Mouse (Mus musculus): ENCODE measurements around the gene Alg3. TPM values are rescaled to one million over a fixed set of nuclear protein-coding genes. Genes with fewer than 3 reads are reported as not detected.

Gene Alg3
- total RNA-seq, 1 experiment: 28.9 TPM

- TF ChIP-seq MAFK (IDR thresholded peaks at IDR 0.05; ENCODE audit: insufficient read depth, low read depth, low read length) (no peak), HCFC1 (IDR thresholded peaks at IDR 0.05; ENCODE audit: borderline replicate concordance, insufficient read depth, low read length) (0 out of 2 replicates have a peak, but pooled peaks have one; percentile 16)
- Histone ChIP-seq H3K27ac (ENCODE audit: insufficient read depth, low read depth, low read length, poor library complexity, severe bottlenecking) (no peak overlapping the region), H3K9me3 (ENCODE audit: control insufficient read depth, insufficient read depth, low read depth, low read length) (no peaks in the 10 kb centered on the region), H3K9ac (ENCODE audit: insufficient read depth, low read depth, low read length, poor library complexity, severe bottlenecking) (peak overlapping the region; percentile 80), H3K4me1 (ENCODE audit: control insufficient read depth in 2 of 2, insufficient read depth in 2 of 2, low read length in 2 of 2, poor library complexity in 1 of 2) (peaks cover 0 to 4% of the 10 kb centered on the region in 2 experiments; a peak in 1 of 4 replicates), H3K4me3 (ENCODE audit: insufficient read depth in 1 of 2, low read depth in 1 of 2, low read length in 2 of 2, poor library complexity in 1 of 2, severe bottlenecking in 1 of 2) (peak overlapping the region; percentile 81 to 93), H3K36me3 (ENCODE audit: control insufficient read depth, insufficient read depth, low read length, poor library complexity, severe bottlenecking) (peaks cover 3% of the 10 kb centered on the region; the same call in 1 of the 2 replicates)
- no peak for DNase-seq (ENCODE audit: low read depth, low spot score)
- in situ Hi-C loops (cut with MboI; ENCODE audit: low sequenced_read_pairs in 2 of 2, unreplicated experiment in 2 of 2): no loop called here
These were observed 10.6 kb upstream of the Alg3 start for GRCm38 (mm10) chr16:20621991-20622685.

GRCm38 (mm10) chr16:20621191-20621990 is 9.9 kb upstream of the Alg3 start, which contains the start of gene Camk2n2:
TSS of gene Camk2n2 (minus strand) at chr16:20621287.
- in situ Hi-C loops (cut with MboI; ENCODE audit: low sequenced_read_pairs in 2 of 2, unreplicated experiment in 2 of 2): no loop called here
- peaks cover 0 to 4% of the 10 kb centered on the region in 2 experiments; a peak in 1 of 4 replicates for H3K4me1 ChIP-seq (ENCODE audit: control insufficient read depth in 2 of 2, insufficient read depth in 2 of 2, low read length in 2 of 2, poor library complexity in 1 of 2)
- peak within 1 kb of the TSS; percentile 81 to 93 for H3K4me3 ChIP-seq (ENCODE audit: insufficient read depth in 1 of 2, low read depth in 1 of 2, low read length in 2 of 2, poor library complexity in 1 of 2, severe bottlenecking in 1 of 2)
- TF ChIP-seq ZNF384 (IDR thresholded peaks at IDR 0.05; ENCODE audit: low read depth, low read length) (no peak), MAFK (IDR thresholded peaks at IDR 0.05; ENCODE audit: insufficient read depth, low read depth, low read length) (no peak), ZC3H11A (IDR thresholded peaks at IDR 0.05; ENCODE audit: borderline replicate concordance, low read depth, low read length) (no peak), HCFC1 (IDR thresholded peaks at IDR 0.05; ENCODE audit: borderline replicate concordance, insufficient read depth, low read length) (no peak)
- H3K9ac ChIP-seq (ENCODE audit: insufficient read depth, low read depth, low read length, poor library complexity, severe bottlenecking): peak within 1 kb of the TSS; percentile 80
- DNase-seq (ENCODE audit: low read depth, low spot score): no peak
- no peaks in the 10 kb centered on the region for H3K9me3 ChIP-seq (ENCODE audit: control insufficient read depth, insufficient read depth, low read depth, low read length)
- 0 out of 2 replicates have a peak within 1 kb of the TSS, but pooled peaks have one; percentile 39 for H3K27ac ChIP-seq (ENCODE audit: insufficient read depth, low read depth, low read length, poor library complexity, severe bottlenecking)
- peaks cover 3% of the 10 kb centered on the region; the same call in 1 of the 2 replicates for H3K36me3 ChIP-seq (ENCODE audit: control insufficient read depth, insufficient read depth, low read length, poor library complexity, severe bottlenecking)

- no peak overlapping the region for H3K27ac ChIP-seq (ENCODE audit: insufficient read depth, low read depth, low read length, poor library complexity, severe bottlenecking)
- no peaks in the 10 kb centered on the region for H3K9me3 ChIP-seq (ENCODE audit: control insufficient read depth, insufficient read depth, low read depth, low read length)
- H3K4me3 ChIP-seq (ENCODE audit: insufficient read depth in 1 of 2, low read depth in 1 of 2, low read length in 2 of 2, poor library complexity in 1 of 2, severe bottlenecking in 1 of 2): peak overlapping the region; percentile 81 to 93
- H3K4me1 ChIP-seq (ENCODE audit: control insufficient read depth in 2 of 2, insufficient read depth in 2 of 2, low read length in 2 of 2, poor library complexity in 1 of 2): peaks cover 0 to 4% of the 10 kb centered on the region in 2 experiments; a peak in 1 of 4 replicates
- DNase-seq (ENCODE audit: low read depth, low spot score): no peak
- H3K36me3 ChIP-seq (ENCODE audit: control insufficient read depth, insufficient read depth, low read length, poor library complexity, severe bottlenecking): peaks cover 3% of the 10 kb centered on the region; the same call in 1 of the 2 replicates
- no peak for TF ChIP-seq HCFC1 (IDR thresholded peaks at IDR 0.05; ENCODE audit: borderline replicate concordance, insufficient read depth, low read length)
- no peak for TF ChIP-seq ZC3H11A (IDR thresholded peaks at IDR 0.05; ENCODE audit: borderline replicate concordance, low read depth, low read length)
- TF ChIP-seq MAFK (IDR thresholded peaks at IDR 0.05; ENCODE audit: insufficient read depth, low read depth, low read length): no peak
- no peak for TF ChIP-seq CHD2 (IDR thresholded peaks at IDR 0.05; ENCODE audit: low read depth, low read length)
- no peak for TF ChIP-seq ZNF384 (IDR thresholded peaks at IDR 0.05; ENCODE audit: low read depth, low read length)
- peak overlapping the region; percentile 80 for H3K9ac ChIP-seq (ENCODE audit: insufficient read depth, low read depth, low read length, poor library complexity, severe bottlenecking)
- in situ Hi-C loops (cut with MboI; ENCODE audit: low sequenced_read_pairs in 2 of 2, unreplicated experiment in 2 of 2): no loop called here
These were observed 9.2 kb upstream of the Alg3 start for GRCm38 (mm10) chr16:20620751-20621190.

GRCm38 (mm10) chr16:20620399-20620735 is 8.8 kb upstream of the Alg3 start:
- Histone ChIP-seq H3K27ac (ENCODE audit: insufficient read depth, low read depth, low read length, poor library complexity, severe bottlenecking) (no peak overlapping the region), H3K4me1 (ENCODE audit: control insufficient read depth in 2 of 2, insufficient read depth in 2 of 2, low read length in 2 of 2, poor library complexity in 1 of 2) (peaks cover 0 to 4% of the 10 kb centered on the region in 2 experiments; a peak in 1 of 4 replicates), H3K9ac (ENCODE audit: insufficient read depth, low read depth, low read length, poor library complexity, severe bottlenecking) (peak overlapping the region; percentile 26; the same call in 1 of the 2 replicates), H3K9me3 (ENCODE audit: control insufficient read depth, insufficient read depth, low read depth, low read length) (no peaks in the 10 kb centered on the region), H3K36me3 (ENCODE audit: control insufficient read depth, insufficient read depth, low read length, poor library complexity, severe bottlenecking) (peaks cover 3% of the 10 kb centered on the region; the same call in 1 of the 2 replicates), H3K4me3 (ENCODE audit: insufficient read depth in 1 of 2, low read depth in 1 of 2, low read length in 2 of 2, poor library complexity in 1 of 2, severe bottlenecking in 1 of 2) (peak overlapping the region; percentile 81 to 93)
- in situ Hi-C loops (cut with MboI; ENCODE audit: low sequenced_read_pairs in 2 of 2, unreplicated experiment in 2 of 2): no loop called here
- no peak for TF ChIP-seq ZNF384 (IDR thresholded peaks at IDR 0.05; ENCODE audit: low read depth, low read length)
- TF ChIP-seq HCFC1 (IDR thresholded peaks at IDR 0.05; ENCODE audit: borderline replicate concordance, insufficient read depth, low read length): no peak
- TF ChIP-seq MAFK (IDR thresholded peaks at IDR 0.05; ENCODE audit: insufficient read depth, low read depth, low read length): no peak
- no peak for TF ChIP-seq CHD2 (IDR thresholded peaks at IDR 0.05; ENCODE audit: low read depth, low read length)
- no peak for TF ChIP-seq ZC3H11A (IDR thresholded peaks at IDR 0.05; ENCODE audit: borderline replicate concordance, low read depth, low read length)
- DNase-seq (ENCODE audit: low read depth, low spot score): no peak
